Comparison of ENCODE assay signal across 16 mouse cellular contexts in the genomic region with DNA sequence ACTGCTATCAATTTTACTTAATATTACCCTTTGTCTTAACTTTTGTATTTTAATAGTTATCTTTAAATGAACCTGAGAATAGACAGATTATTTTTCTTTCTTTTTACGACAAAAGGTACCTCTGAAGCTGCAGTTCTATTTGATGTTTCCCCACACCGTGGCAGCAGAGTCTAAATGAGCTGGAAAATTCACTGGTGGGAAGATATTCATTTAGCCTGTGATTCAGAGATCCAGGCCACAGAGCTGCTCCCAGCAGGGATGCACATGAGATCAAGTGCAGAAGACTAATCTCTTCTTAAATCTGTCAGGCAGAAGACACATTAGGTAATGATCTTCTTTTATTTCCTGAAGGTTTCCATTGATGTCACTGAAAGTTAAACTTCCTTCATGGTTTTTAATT.
DNase-seq lines count a peak whose midpoint lies in the region; ATAC-seq and TF ChIP-seq lines count a peak whose summit lies in the region.
"Had no signal": no experiment of that assay in that cellular context is flagged by ENCODE, and none has a peak within 500 bp of the region (broad histone marks: within the 10 kb centered on the region; RNA-seq: fewer than 3 reads in every experiment).

No protein-coding gene starts in this region.

- WGBS in forebrain, embryonic 14.5 days, result 32% methylated on average over 2 of the region's 2 CpGs
- 45% methylated on average over 2 of the region's 2 CpGs for WGBS in forebrain, embryonic 15.5 days
- 23% methylated on average over 2 of the region's 2 CpGs for WGBS in midbrain, postnatal 0 days
- WGBS in midbrain, embryonic 15.5 days, result 39% methylated on average over 2 of the region's 2 CpGs

- ATAC-seq in forebrain, embryonic 14.5 days, result no peak; the same call in 1 of the 2 replicates
- no peak for ATAC-seq in forebrain, embryonic 15.5 days (replicated peaks)
- no peak for ATAC-seq in midbrain, postnatal 0 days (ENCODE audit: low FRiP score)
- no peak for ATAC-seq in midbrain, embryonic 15.5 days (replicated peaks)

- no peaks in the 10 kb centered on the region for H3K36me3 ChIP-seq in forebrain, embryonic 14.5 days (ENCODE audit: control insufficient read depth, insufficient read depth, low read length)
- H3K36me3 ChIP-seq in forebrain, embryonic 15.5 days, result no peaks in the 10 kb centered on the region
- H3K36me3 ChIP-seq in midbrain, postnatal 0 days (ENCODE audit: insufficient read depth, low read length), result no peaks in the 10 kb centered on the region
- H3K36me3 ChIP-seq in midbrain, embryonic 15.5 days (replicated peaks), result no peaks in the 10 kb centered on the region
- H3K36me3 ChIP-seq: embryonic facial prominence, embryonic 15.5 days; heart, embryonic 15.5 days; neural tube, embryonic 12.5 days had no signal

- TF ChIP-seq CTCF in midbrain, postnatal 0 days (IDR thresholded peaks at IDR 0.05), result peak; percentile 74

- no peak overlapping the region for H3K27ac ChIP-seq in forebrain, embryonic 14.5 days (ENCODE audit: low read depth, low read length)
- no peak overlapping the region for H3K27ac ChIP-seq in forebrain, embryonic 15.5 days (replicated peaks)
- H3K27ac ChIP-seq in midbrain, postnatal 0 days (ENCODE audit: low read depth, low read length), result no peak overlapping the region
- H3K27ac ChIP-seq in midbrain, embryonic 15.5 days, result no peak overlapping the region
- H3K27ac ChIP-seq: embryonic facial prominence, embryonic 15.5 days; heart, embryonic 15.5 days; liver, embryonic 14.5 days; neural tube, embryonic 12.5 days had no signal

- H3K4me3 ChIP-seq in forebrain, embryonic 14.5 days (ENCODE audit: low read depth, low read length), result no peak overlapping the region
- H3K4me3 ChIP-seq in forebrain, embryonic 15.5 days, result no peak overlapping the region
- H3K4me3 ChIP-seq in midbrain, postnatal 0 days (ENCODE audit: low read depth, low read length), result no peak overlapping the region
- no peak overlapping the region for H3K4me3 ChIP-seq in midbrain, embryonic 15.5 days
- H3K4me3 ChIP-seq: embryonic facial prominence, embryonic 15.5 days; heart, embryonic 15.5 days; megakaryocyte, embryonic 14.5 days; neural tube, embryonic 12.5 days had no signal

- no peaks in the 10 kb centered on the region for H3K9me3 ChIP-seq in forebrain, embryonic 14.5 days (replicated peaks; ENCODE audit: control insufficient read depth, low read length)
- no peaks in the 10 kb centered on the region for H3K9me3 ChIP-seq in forebrain, embryonic 15.5 days
- no peaks in the 10 kb centered on the region for H3K9me3 ChIP-seq in midbrain, postnatal 0 days (ENCODE audit: low read length)
- no peaks in the 10 kb centered on the region for H3K9me3 ChIP-seq in midbrain, embryonic 15.5 days
- H3K9me3 ChIP-seq: embryonic facial prominence, embryonic 15.5 days; heart, embryonic 15.5 days; megakaryocyte, embryonic 14.5 days; neural tube, embryonic 12.5 days had no signal

- H3K27me3 ChIP-seq in forebrain, embryonic 14.5 days (replicated peaks; ENCODE audit: control insufficient read depth, insufficient read depth, low read length), result no peaks in the 10 kb centered on the region
- H3K27me3 ChIP-seq in forebrain, embryonic 15.5 days, result no peaks in the 10 kb centered on the region
- H3K27me3 ChIP-seq in midbrain, postnatal 0 days (ENCODE audit: insufficient read depth, low read length), result no peaks in the 10 kb centered on the region
- no peaks in the 10 kb centered on the region for H3K27me3 ChIP-seq in midbrain, embryonic 15.5 days (replicated peaks)
- H3K27me3 ChIP-seq: embryonic facial prominence, embryonic 15.5 days; heart, embryonic 15.5 days; megakaryocyte, embryonic 14.5 days; neural tube, embryonic 12.5 days had no signal

- peak; percentile 41 for DNase-seq in forebrain, embryonic 14.5 days (ENCODE audit: low spot score)
- DNase-seq in midbrain, postnatal 0 days (ENCODE audit: low spot score), result peak; percentile 72
- DNase-seq in fibroblast of lung, adult 2 months (ENCODE audit: low read depth), result peak; percentile 7
- DNase-seq in telencephalon, adult 2 months (ENCODE audit: low read depth, low spot score), result peak; percentile 52
- no peak for DNase-seq in B cell, adult 2 months
- no peak for DNase-seq in heart, postnatal 25 days (ENCODE audit: low spot score)
- DNase-seq: adrenal gland, postnatal 36 days; kidney, adult 8-10 months; thymus, postnatal 4 days had no signal

- intact Hi-C loops in heart, postnatal 25 days (cut with DNase I), result no loop called here

- H3K4me1 ChIP-seq in forebrain, embryonic 14.5 days (ENCODE audit: control insufficient read depth, insufficient read depth, low read length), result no peaks in the 10 kb centered on the region
- no peaks in the 10 kb centered on the region for H3K4me1 ChIP-seq in forebrain, embryonic 15.5 days
- no peaks in the 10 kb centered on the region for H3K4me1 ChIP-seq in midbrain, postnatal 0 days (ENCODE audit: insufficient read depth, low read length)
- no peaks in the 10 kb centered on the region for H3K4me1 ChIP-seq in midbrain, embryonic 15.5 days
- H3K4me1 ChIP-seq: embryonic facial prominence, embryonic 15.5 days; heart, embryonic 15.5 days; megakaryocyte, embryonic 14.5 days; neural tube, embryonic 12.5 days had no signal

- H3K9ac ChIP-seq in forebrain, embryonic 14.5 days (ENCODE audit: low read length), result no peak overlapping the region
- H3K9ac ChIP-seq in forebrain, embryonic 15.5 days (replicated peaks), result no peak overlapping the region
- H3K9ac ChIP-seq in midbrain, postnatal 0 days (replicated peaks; ENCODE audit: low read length, poor library complexity, severe bottlenecking), result no peak overlapping the region
- no peak overlapping the region for H3K9ac ChIP-seq in midbrain, embryonic 15.5 days
- H3K9ac ChIP-seq: embryonic facial prominence, embryonic 15.5 days; heart, embryonic 15.5 days; liver, embryonic 14.5 days; neural tube, embryonic 12.5 days had no signal

- H3K4me2 ChIP-seq in forebrain, embryonic 14.5 days (ENCODE audit: low read length), result no peak overlapping the region
- H3K4me2 ChIP-seq in forebrain, embryonic 15.5 days (replicated peaks), result no peak overlapping the region
- H3K4me2 ChIP-seq in midbrain, postnatal 0 days (ENCODE audit: low read depth, low read length, poor library complexity, severe bottlenecking), result no peak overlapping the region
- H3K4me2 ChIP-seq in midbrain, embryonic 15.5 days, result no peak overlapping the region
- H3K4me2 ChIP-seq: embryonic facial prominence, embryonic 15.5 days; heart, embryonic 15.5 days; neural tube, embryonic 12.5 days had no signal

Comparison
In these comparisons a context has a peak if more than half of its experiments do, and no peak if none do; other contexts are left out.
1. DNase-seq: peak in forebrain, embryonic 14.5 days (single experiment), midbrain, postnatal 0 days (single experiment), fibroblast of lung, adult 2 months (single experiment) and telencephalon, adult 2 months (single experiment); none in B cell, adult 2 months (0 of 2) and heart, postnatal 25 days (single experiment).